Mouse (Mus musculus) bone marrow, adult 2 months (tissue): Measurements from ENCODE around the gene Lrrn1. TPM values are rescaled to one million over a fixed set of nuclear protein-coding genes. Genes with fewer than 3 reads are reported as not detected.

ENCODE experiments used
- H3K27ac ChIP-seq: fragments of 200-500 bp; 2 replicates; pipeline ENCODE4 v1.5.1; 2012; ENCODE audit warnings: low read depth, mild to moderate bottlenecking, control low read depth, inconsistent platforms, low read length; ENCODE audit not compliant: control insufficient read depth, poor library complexity, insufficient read depth
- H3K4me1 ChIP-seq: fragments of 200-500 bp; 2 replicates; pipeline ENCODE4 v1.6.1; 2011; ENCODE audit warnings: low read length; ENCODE audit not compliant: control insufficient read depth, insufficient read depth
- H3K4me3 ChIP-seq: fragments of 200-500 bp; replicated peaks from 2 replicates; pipeline ENCODE3; 2011; ENCODE audit warnings: mild to moderate bottlenecking, low read depth, low read length, control low read depth; ENCODE audit not compliant: control insufficient read depth
- CTCF ChIP-seq: fragments of 200-500 bp; IDR thresholded peaks from 2 replicates; pipeline ENCODE4 v1.5.1; 2011; ENCODE audit warnings: low read length, control low read depth; ENCODE audit not compliant: control insufficient read depth, insufficient read depth
- POLR2A ChIP-seq: fragments of 200-500 bp; IDR thresholded peaks from 2 replicates; pipeline ENCODE4 v1.6.1; 2011; ENCODE audit warnings: low read depth, mild to moderate bottlenecking, control low read depth, low read length, borderline replicate concordance; ENCODE audit not compliant: control insufficient read depth
- WGBS: fragments of 180-500 bp; shearing (Covaris S2); methylation state at CpG from one replicate; pipeline ENCODE4 v1.1.7; 2018; 5-methylcytosine and 5-hydroxymethylcytosine counted together
- polyA plus RNA-seq: library from polyadenylated mRNA; stranded (reverse); fragments of >200 nt; gene quantifications from 2 replicates; pipeline ENCODE4 v1.2.4, GENCODE M21; 2011; ENCODE audit warnings: low replicate concordance; ENCODE audit not compliant: missing spikeins, insufficient read depth, insufficient read length

Lrrn1 gene
- polyA plus RNA-seq, 1 experiment: not detected

- H3K4me3 ChIP-seq: no peak overlapping the region
- TF ChIP-seq CTCF: no peak
- no peak for TF ChIP-seq POLR2A
- 40% methylated on average over 1 of the region's 1 CpGs for WGBS
- no peak overlapping the region for H3K27ac ChIP-seq
- no peaks in the 10 kb centered on the region for H3K4me1 ChIP-seq
These were observed 5.0 kb downstream of the Lrrn1 start for GRCm38 (mm10) chr6:107534533-107534932.

- WGBS: 82% methylated on average over 4 of the region's 4 CpGs
- Histone ChIP-seq H3K4me1 (no peaks in the 10 kb centered on the region), H3K4me3 (no peak overlapping the region), H3K27ac (no peak overlapping the region)
- TF ChIP-seq POLR2A: no peak
- TF ChIP-seq CTCF: no peak
These were observed 7.1 kb downstream of the Lrrn1 start for GRCm38 (mm10) chr6:107536631-107537030.

GRCm38 (mm10) chr6:107541222-107541621 is 11.7 kb downstream of the Lrrn1 start:
- 86% methylated on average over 11 of the region's 11 CpGs for WGBS
- TF ChIP-seq POLR2A: no peak
- TF ChIP-seq CTCF: no peak
- no peak overlapping the region for H3K27ac ChIP-seq
- H3K4me3 ChIP-seq: no peak overlapping the region
- H3K4me1 ChIP-seq: no peaks in the 10 kb centered on the region

- Histone ChIP-seq H3K27ac (no peak overlapping the region), H3K4me1 (no peaks in the 10 kb centered on the region), H3K4me3 (no peak overlapping the region)
- TF ChIP-seq CTCF: no peak
- TF ChIP-seq POLR2A: no peak
- 64% methylated on average over 4 of the region's 4 CpGs for WGBS
These were observed 12.3 kb downstream of the Lrrn1 start for GRCm38 (mm10) chr6:107541918-107542317.

GRCm38 (mm10) chr6:107546272-107546671 is 16.7 kb downstream of the Lrrn1 start:
- WGBS: 69% methylated on average over 2 of the region's 2 CpGs
- TF ChIP-seq POLR2A: no peak
- no peak for TF ChIP-seq CTCF

GRCm38 (mm10) chr6:107552511-107552910 is 22.9 kb downstream of the Lrrn1 start:
- no peaks in the 10 kb centered on the region for H3K4me1 ChIP-seq
- TF ChIP-seq CTCF: no peak
- TF ChIP-seq POLR2A: no peak
- H3K4me3 ChIP-seq: no peak overlapping the region
- WGBS: 70% methylated on average over 1 of the region's 1 CpGs
- no peak overlapping the region for H3K27ac ChIP-seq

More at GRCm38 (mm10) chr6:107546272-107546671, 16.7 kb downstream of the Lrrn1 start:
- H3K4me3 ChIP-seq: no peak overlapping the region
- H3K27ac ChIP-seq: no peak overlapping the region
- H3K4me1 ChIP-seq: no peaks in the 10 kb centered on the region

GRCm38 (mm10) chr6:107555364-107555763 is 25.8 kb downstream of the Lrrn1 start:
- WGBS: 79% methylated on average over 5 of the region's 5 CpGs
- Histone ChIP-seq H3K4me3 (no peak overlapping the region), H3K4me1 (no peaks in the 10 kb centered on the region), H3K27ac (no peak overlapping the region)
- no peak for TF ChIP-seq POLR2A
- no peak for TF ChIP-seq CTCF

- WGBS: 57% methylated on average over 3 of the region's 3 CpGs
- Histone ChIP-seq H3K4me3 (no peak overlapping the region), H3K4me1 (no peaks in the 10 kb centered on the region), H3K27ac (no peak overlapping the region)
- TF ChIP-seq CTCF (no peak), POLR2A (no peak)
These were observed 27.4 kb downstream of the Lrrn1 start for GRCm38 (mm10) chr6:107556996-107557395.

- TF ChIP-seq CTCF (no peak), POLR2A (no peak)
- Histone ChIP-seq H3K27ac (no peak overlapping the region), H3K4me1 (no peaks in the 10 kb centered on the region), H3K4me3 (no peak overlapping the region)
- WGBS: 87% methylated on average over 3 of the region's 3 CpGs
These were observed 28.2 kb downstream of the Lrrn1 start for GRCm38 (mm10) chr6:107557806-107558205.
